Mouse (Mus musculus) thymus, postnatal 25 days (tissue): Measurements from ENCODE around the gene Trib3.

Source experiments
- DNase-seq: peaks from one replicate; pipeline ENCODE4 v3.0.0; 2022

Gene Trib3

GRCm38 (mm10) chr2:152343329-152344213 is at the start of gene Trib3:
Gene Trib3 (minus strand): TSS chr2:152344032.
- peak; percentile 88 for DNase-seq

- no peak for DNase-seq
Measured at GRCm38 (mm10) chr2:152393225-152394017, 49.6 kb upstream of the Trib3 start.

- DNase-seq: peak; percentile 28
Measured at GRCm38 (mm10) chr2:152392786-152393185, 49.0 kb upstream of the Trib3 start.

GRCm38 (mm10) chr2:152384191-152384590 is 40.4 kb upstream of the Trib3 start:
- no peak for DNase-seq

- no peak for DNase-seq
Measured at GRCm38 (mm10) chr2:152376345-152376741, 32.5 kb upstream of the Trib3 start, which contains the start of gene Nrsn2. Gene Nrsn2 (minus strand): TSS chr2:152376638.

GRCm38 (mm10) chr2:152375652-152376344 is 32.0 kb upstream of the Trib3 start:
- no peak for DNase-seq

GRCm38 (mm10) chr2:152373547-152373946 is 29.7 kb upstream of the Trib3 start:
- no peak for DNase-seq

- DNase-seq: no peak
Measured at GRCm38 (mm10) chr2:152372661-152373060, 28.8 kb upstream of the Trib3 start.

GRCm38 (mm10) chr2:152372104-152372503 is 28.3 kb upstream of the Trib3 start:
- DNase-seq: peak; percentile 64

GRCm38 (mm10) chr2:152368532-152369140 is 24.8 kb upstream of the Trib3 start:
- peak; percentile 69 for DNase-seq

GRCm38 (mm10) chr2:152367917-152368316 is 24.1 kb upstream of the Trib3 start:
- no peak for DNase-seq

GRCm38 (mm10) chr2:152363245-152364147 is 19.7 kb upstream of the Trib3 start:
- DNase-seq: peak; percentile 68

- no peak for DNase-seq
Measured at GRCm38 (mm10) chr2:152361193-152361592, 17.4 kb upstream of the Trib3 start.

- DNase-seq: peak; percentile 39
Measured at GRCm38 (mm10) chr2:152360271-152360775, 16.5 kb upstream of the Trib3 start.

GRCm38 (mm10) chr2:152359616-152360015 is 15.8 kb upstream of the Trib3 start:
- no peak for DNase-seq

- DNase-seq: peak; percentile 32
Measured at GRCm38 (mm10) chr2:152358977-152359376, 15.1 kb upstream of the Trib3 start.

- no peak for DNase-seq
Measured at GRCm38 (mm10) chr2:152357254-152357653, 13.4 kb upstream of the Trib3 start.

GRCm38 (mm10) chr2:152349842-152350540 is 6.2 kb upstream of the Trib3 start:
- no peak for DNase-seq

GRCm38 (mm10) chr2:152349205-152349604 is 5.4 kb upstream of the Trib3 start:
- no peak for DNase-seq

GRCm38 (mm10) chr2:152347722-152348121 is 3.9 kb upstream of the Trib3 start:
- DNase-seq: no peak
